In genomic region chr11:61991576-61991975, GRCm38 (mm10) we compare ENCODE assay signal across 15 mouse cellular contexts. TPM values are rescaled to one million over a fixed set of nuclear protein-coding genes. Genes with fewer than 3 reads are reported as not detected.
A peak's percentile ranks its signal among the peaks of the same experiment; 100 is the strongest.
DNase-seq lines count a peak whose midpoint lies in the region; ATAC-seq lines count a peak whose summit lies in the region.
"Had no signal": no experiment of that assay in that cellular context is flagged by ENCODE, and none has a peak within 500 bp of the region (broad histone marks: within the 10 kb centered on the region; RNA-seq: fewer than 3 reads in every experiment).

No protein-coding gene starts in this region.

- H3K27me3 ChIP-seq in midbrain, embryonic 11.5 days (ENCODE audit: control insufficient read depth, insufficient read depth, low read length): no peaks in the 10 kb centered on the region
- H3K27me3 ChIP-seq: embryonic facial prominence, embryonic 12.5 days; forebrain, embryonic 13.5 days; forebrain, embryonic 15.5 days had no signal

- H3K4me3 ChIP-seq in midbrain, embryonic 11.5 days (ENCODE audit: low read depth, low read length): no peak overlapping the region
- H3K4me3 ChIP-seq: embryonic facial prominence, embryonic 10.5 days; embryonic facial prominence, embryonic 12.5 days; forebrain, embryonic 13.5 days; forebrain, embryonic 15.5 days had no signal

- no peak overlapping the region for H3K4me2 ChIP-seq in midbrain, embryonic 11.5 days
- H3K4me2 ChIP-seq: embryonic facial prominence, embryonic 12.5 days; forebrain, embryonic 13.5 days; forebrain, embryonic 15.5 days had no signal

- DNase-seq in cerebellum, postnatal 14 days: peak; percentile 60 to 70
- DNase-seq in cerebellum, adult 8-10 months: no peak
- DNase-seq in left cerebral cortex, postnatal 4 days: peak; percentile 69
- DNase-seq in left cerebral cortex, postnatal 10 days (ENCODE audit: extremely low spot score in 1 of 2, low spot score in 2 of 2): no peak
- DNase-seq in midbrain, embryonic 11.5 days (ENCODE audit: low spot score, missing footprints): no peak
- DNase-seq: adrenal gland, adult 2 months; adrenal gland, postnatal 10 days; adrenal gland, postnatal 25 days; cerebellum, adult 18-20 months; cerebellum, adult 9-10 months; forebrain, postnatal 0 days had no signal

- no peak overlapping the region for H3K27ac ChIP-seq in midbrain, embryonic 11.5 days (ENCODE audit: low read depth, low read length)
- H3K27ac ChIP-seq: embryonic facial prominence, embryonic 10.5 days; embryonic facial prominence, embryonic 12.5 days; forebrain, embryonic 13.5 days; forebrain, embryonic 15.5 days had no signal

- WGBS in midbrain, embryonic 11.5 days: 77% methylated on average over 2 of the region's 2 CpGs

- no peak for ATAC-seq in midbrain, embryonic 11.5 days (ENCODE audit: low FRiP score)
- ATAC-seq: forebrain, embryonic 13.5 days; forebrain, embryonic 15.5 days; forebrain, postnatal 0 days had no signal

- no peaks in the 10 kb centered on the region for H3K9me3 ChIP-seq in midbrain, embryonic 11.5 days (ENCODE audit: control insufficient read depth, low read length)
- H3K9me3 ChIP-seq: embryonic facial prominence, embryonic 10.5 days; embryonic facial prominence, embryonic 12.5 days; forebrain, embryonic 13.5 days; forebrain, embryonic 15.5 days had no signal

- H3K36me3 ChIP-seq in midbrain, embryonic 11.5 days (ENCODE audit: control insufficient read depth, insufficient read depth, low read length): no peaks in the 10 kb centered on the region
- H3K36me3 ChIP-seq: embryonic facial prominence, embryonic 10.5 days; embryonic facial prominence, embryonic 12.5 days; forebrain, embryonic 15.5 days had no signal

- H3K4me1 ChIP-seq in midbrain, embryonic 11.5 days (ENCODE audit: control insufficient read depth, insufficient read depth, low read length): no peaks in the 10 kb centered on the region
- H3K4me1 ChIP-seq: embryonic facial prominence, embryonic 10.5 days; embryonic facial prominence, embryonic 12.5 days; forebrain, embryonic 13.5 days; forebrain, embryonic 15.5 days had no signal

- no peak overlapping the region for H3K9ac ChIP-seq in midbrain, embryonic 11.5 days (ENCODE audit: low read length)
- H3K9ac ChIP-seq: embryonic facial prominence, embryonic 12.5 days; forebrain, embryonic 13.5 days; forebrain, embryonic 15.5 days; forebrain, postnatal 0 days had no signal

- intact Hi-C loops in left cerebral cortex, postnatal 4 days (cut with DNase I): no loop called here
- intact Hi-C loops in left cerebral cortex, postnatal 10 days (cut with DNase I): no loop called here

RNA-seq across cellular contexts. Expression of gene Specc1, which starts 35.0 kb away (rescaled TPM):
- 10 to 100 TPM; 24.8 to 27.6 TPM for total RNA-seq in left cerebral cortex, postnatal 4 days (2021)
- total RNA-seq in left cerebral cortex, postnatal 10 days (2021): 10 to 100 TPM; 31.0 to 31.1 TPM
- 15.8 and 16.3 TPM in 2 replicates for polyA plus RNA-seq in midbrain, embryonic 11.5 days (2014; fragmentation: Nextera tagmentation; extraction: Ambion mirVana)

Comparison
In these comparisons a context has a peak if more than half of its experiments do, and no peak if none do; other contexts are left out.
1. DNase-seq: peak in cerebellum, postnatal 14 days (2 of 2) and left cerebral cortex, postnatal 4 days (single experiment); none in cerebellum, adult 8-10 months (single experiment), left cerebral cortex, postnatal 10 days (0 of 2) and midbrain, embryonic 11.5 days (single experiment).